Mouse (Mus musculus) monocyte, adult 5-6 weeks (primary cell): ENCODE measurements around the gene Csmd2. TPM values are rescaled to one million over a fixed set of nuclear protein-coding genes. Genes with fewer than 3 reads are reported as not detected.

Source experiments
- ATAC-seq: fragments of 153-309, 156-312 bp; replicated peaks from 2 replicates; pipeline ENCODE4 v1.8.0; 2017; ENCODE audit warnings: mild to moderate bottlenecking; ENCODE audit not compliant: low TSS enrichment, insufficient number of reproducible peaks, severe bottlenecking, poor library complexity, low FRiP score
- total RNA-seq: library from RNA; stranded (forward); fragments of 200-1000, 200-491, 200-594 nt; gene quantifications from 3 replicates; pipeline ENCODE4 v1.2.3, GENCODE M21; 2017

The Csmd2 gene
- total RNA-seq: not detected in 3 replicates

DNA sequence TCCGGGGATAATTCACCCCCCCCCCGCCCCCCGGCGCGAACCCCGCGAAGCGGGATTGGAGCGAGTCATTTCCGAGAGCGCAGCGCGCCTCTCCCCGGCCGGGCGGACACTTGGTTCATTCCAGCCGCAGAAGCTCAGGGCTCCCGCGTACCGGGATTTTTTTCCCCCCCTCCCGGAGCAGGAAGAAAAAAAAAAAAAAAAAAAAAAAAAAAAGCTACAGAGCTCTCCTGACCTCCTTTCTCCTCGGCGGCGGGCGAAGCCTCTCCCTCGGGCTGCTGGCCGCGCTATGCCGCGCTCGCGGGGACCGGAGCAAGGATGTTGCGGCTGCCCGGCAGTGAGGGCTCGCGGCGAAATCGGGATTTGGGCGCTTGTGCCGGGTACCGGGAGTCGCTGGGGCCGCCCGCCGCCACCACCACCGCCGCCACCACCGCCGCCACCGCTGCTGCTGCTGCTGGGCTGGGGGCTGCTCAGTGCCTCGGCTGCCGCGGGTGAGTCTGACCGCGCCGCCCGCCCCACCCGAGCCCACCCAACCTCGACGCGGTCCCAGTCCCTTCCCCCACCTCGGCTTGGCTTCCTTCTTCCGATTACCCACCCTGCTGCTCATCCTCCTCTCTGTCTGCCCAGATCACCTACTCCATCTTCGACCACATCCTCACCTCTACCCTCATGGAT lies at the start of gene Csmd2:
Gene Csmd2 (plus strand): TSS at position 74 of the 672 bp plus-strand sequence.
- no peak for ATAC-seq

DNA sequence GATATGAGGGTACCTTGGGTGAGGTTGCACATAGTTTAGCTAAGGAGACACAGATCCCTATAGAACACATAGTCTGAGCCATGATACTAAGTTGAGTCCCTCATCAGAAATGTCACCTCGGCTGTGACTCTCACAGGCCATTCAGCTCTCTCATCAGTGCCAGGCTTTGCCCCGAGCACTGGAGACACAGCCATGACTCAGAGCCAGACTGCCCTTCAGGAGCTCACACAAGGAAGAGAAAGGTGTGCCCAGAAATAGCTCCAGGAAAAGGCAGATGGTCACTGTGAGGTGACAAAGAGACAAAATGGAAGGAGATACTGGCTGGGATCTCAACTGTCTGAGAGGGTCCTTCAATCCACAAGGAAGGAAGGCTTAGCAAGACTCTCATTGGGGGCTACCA lies 40.0 kb upstream of the Csmd2 start:
- no peak for ATAC-seq

DNA sequence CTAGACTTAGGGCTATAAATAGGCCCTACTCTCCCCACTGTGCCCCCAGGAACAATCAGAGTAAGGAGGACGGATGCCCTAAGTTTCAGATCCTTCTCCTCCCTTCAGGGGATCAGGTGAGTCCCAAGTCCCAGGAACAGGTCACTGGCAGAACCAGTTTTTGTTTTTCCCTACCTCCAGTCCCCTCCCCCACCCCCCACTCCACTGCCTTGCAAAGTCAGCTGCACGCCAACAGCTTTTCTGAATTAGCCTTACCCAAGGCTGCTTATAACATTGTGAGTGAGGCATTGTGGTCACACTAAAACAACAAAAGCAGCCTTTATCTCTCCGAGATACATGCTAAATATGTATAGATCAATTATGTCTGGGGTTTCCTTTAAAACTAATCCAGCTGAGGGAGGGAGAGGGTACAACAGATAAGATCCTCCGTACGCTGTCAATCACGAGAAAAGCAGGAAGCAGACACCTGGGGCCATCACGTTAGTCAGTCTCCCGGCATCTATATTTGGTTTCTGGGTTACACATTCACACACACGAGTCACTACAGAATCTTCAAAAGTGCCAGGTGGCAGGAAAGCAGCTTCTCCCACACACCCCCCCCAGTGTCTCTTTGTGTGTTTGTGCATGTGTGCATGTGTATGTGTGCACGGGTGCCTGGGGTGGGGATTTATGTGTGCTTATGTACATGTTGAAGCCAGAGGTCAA lies 34.5 kb upstream of the Csmd2 start:
- no peak for ATAC-seq

DNA sequence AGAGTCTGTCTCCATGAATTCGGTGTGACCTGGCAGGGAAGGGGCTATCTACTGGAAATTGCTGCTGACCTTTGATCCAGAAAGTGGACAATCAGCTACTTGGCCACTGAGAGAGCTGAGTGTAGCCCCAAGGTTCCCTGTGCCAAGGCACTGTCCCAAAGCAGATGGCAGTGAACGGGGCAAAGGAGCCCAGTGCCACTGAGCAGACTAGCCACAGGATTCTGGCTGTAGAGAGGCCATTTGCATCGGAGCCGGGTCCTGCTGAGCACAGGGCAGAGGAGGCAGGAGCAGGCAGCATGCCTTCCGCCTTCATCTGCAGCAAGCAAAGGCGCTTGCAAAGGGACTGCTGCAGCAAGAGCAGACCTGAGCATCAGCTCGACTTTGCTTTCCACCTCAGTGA lies 18.6 kb upstream of the Csmd2 start:
- no peak for ATAC-seq

DNA sequence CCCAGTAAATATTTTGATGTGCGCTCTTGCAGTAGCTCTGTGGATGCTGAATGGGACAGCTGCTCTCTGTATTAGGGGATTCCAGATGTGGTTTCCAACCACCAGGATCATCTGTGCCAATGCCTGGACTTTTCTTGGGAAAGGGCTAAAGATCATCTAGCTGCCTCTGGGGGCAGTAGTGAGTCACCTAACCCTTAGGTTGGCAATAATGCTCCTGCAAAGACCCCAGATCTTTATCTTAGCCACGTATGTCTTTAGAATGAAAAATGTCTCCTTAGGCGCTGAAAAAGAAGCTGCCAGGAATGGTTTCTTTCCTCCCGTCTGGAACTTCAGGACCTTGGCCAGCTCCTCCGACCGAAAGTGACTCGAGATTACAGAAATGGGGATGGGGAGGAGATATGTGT lies 17.6 kb upstream of the Csmd2 start:
- no peak for ATAC-seq

DNA sequence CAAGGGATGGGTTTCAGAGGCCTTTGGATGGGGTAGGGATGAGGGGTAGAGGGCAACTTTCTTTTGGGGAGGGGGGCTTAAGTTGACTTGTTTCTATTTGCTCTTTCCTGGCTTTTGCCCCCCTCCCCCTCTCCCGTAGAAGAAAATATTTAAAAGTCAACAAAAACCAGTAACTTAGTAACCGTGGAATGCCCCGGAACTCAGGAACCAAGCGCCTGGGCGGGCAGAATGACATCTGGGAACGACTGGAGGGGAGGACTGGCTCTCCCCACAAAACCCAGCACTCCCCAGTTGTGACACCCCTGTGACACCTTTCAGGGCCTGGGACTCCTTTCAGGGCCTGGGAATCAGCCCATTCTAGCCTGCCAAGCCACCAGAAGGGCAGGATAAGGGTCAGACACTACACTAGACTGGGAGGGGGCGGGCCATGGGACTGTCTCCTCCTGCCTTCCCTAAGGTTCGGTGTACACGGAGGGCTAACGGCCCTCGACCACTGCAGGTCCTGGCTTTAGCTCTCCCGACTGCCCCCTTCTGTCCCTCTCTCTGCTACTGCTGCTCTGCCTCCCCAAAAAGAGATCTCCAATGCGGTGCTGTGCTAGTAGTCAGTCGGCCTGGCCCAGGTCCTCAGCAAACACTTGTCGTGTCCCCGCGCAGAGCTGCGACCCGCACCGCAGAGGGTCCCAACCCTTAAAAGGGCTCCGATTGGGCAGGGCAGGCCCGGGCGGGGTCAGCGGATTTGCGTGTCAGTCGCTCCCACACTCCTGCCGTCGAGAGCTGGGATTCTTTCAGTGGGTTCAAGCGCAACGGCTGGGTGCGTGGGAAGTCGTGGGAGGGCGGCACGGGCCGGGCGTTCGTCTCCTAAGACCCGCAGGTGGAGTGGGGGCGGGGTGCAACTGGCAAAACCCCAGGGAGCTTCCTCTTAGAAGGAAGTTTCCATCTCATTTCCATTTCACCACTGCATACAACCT lies 16.5 kb upstream of the Csmd2 start, which contains the start of gene CK137956:
Gene CK137956 (minus strand): TSS at position 51 of the 968 bp plus-strand sequence.
- ATAC-seq: no peak

DNA sequence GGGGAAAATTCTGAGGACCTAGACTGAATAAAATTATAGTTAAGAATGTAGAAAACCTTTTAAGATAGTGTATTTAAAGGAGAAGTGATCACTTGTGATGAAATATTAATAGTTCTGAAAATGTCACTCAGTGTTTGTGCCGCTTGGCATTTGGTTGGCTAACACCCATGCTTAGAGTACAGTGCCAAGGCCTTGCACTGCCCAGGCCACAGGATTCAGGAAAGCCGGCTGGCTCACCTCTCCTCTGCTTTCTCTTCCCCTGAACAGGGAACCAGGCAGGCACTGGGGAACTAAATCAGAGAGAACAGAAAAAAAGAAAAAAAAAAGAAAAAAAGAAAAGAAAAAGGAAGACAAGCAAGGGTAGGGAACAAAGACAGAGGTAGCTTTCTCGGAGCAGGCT lies 14.7 kb upstream of the Csmd2 start:
- no peak for ATAC-seq

DNA sequence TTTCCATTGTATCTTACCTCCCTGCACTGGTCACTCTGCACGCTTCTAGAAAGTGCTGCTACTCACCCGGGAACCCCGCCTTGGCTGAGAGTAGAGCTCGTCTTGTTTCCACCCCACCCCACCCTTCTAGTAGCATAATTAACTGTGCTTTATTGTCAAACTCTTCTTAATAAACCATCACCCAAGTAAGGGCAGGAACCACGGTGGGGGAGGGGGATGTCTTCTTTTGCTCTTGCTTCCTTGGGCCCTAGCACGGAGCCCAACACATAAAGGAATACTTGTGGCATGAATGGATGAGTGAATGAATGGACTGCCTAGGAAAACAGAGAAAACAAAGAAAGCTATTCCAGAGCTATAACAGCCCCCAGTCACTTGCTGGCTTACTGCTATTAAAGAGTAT lies 6.5 kb upstream of the Csmd2 start:
- no peak for ATAC-seq

DNA sequence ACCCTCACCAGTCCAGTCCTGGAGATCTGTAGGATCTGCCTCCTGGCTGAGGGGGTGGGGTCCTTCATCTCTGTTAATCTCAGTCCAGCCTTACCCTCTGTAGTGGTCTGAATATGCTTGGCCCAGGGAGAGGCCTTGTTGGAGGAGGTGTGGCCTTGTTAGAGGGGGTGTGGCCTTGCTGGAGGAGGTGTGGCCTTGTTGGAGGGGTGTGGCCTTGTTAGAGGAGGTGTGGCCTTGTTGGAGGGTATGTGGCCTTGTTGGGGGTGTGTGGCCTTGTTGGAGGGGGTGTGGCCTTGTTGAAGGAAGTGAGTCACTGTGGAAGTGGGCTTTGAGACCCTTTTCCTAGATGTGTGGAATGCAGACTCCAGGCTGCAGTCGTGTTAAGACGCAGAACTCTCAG lies 3.2 kb upstream of the Csmd2 start:
- ATAC-seq: no peak

DNA sequence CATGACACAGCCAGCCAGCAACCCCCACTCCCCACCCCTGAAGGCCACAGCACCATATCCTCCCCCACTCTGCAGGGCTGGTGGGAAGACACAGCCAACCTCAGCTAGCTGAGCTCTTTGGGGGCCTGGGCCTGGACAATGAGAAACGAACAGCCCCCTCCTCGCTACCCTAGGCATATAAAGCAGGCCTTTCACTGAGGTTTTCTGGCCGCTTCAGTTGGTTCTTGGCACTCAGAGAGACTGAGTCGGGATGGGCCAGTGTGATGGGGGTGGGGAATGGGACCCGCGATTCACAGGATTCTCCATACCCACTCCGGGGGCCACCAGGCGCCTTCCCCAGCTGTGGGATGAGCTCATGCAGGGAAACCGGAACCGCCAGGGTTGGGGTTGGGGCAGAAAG lies 1.8 kb upstream of the Csmd2 start:
- ATAC-seq: no peak

DNA sequence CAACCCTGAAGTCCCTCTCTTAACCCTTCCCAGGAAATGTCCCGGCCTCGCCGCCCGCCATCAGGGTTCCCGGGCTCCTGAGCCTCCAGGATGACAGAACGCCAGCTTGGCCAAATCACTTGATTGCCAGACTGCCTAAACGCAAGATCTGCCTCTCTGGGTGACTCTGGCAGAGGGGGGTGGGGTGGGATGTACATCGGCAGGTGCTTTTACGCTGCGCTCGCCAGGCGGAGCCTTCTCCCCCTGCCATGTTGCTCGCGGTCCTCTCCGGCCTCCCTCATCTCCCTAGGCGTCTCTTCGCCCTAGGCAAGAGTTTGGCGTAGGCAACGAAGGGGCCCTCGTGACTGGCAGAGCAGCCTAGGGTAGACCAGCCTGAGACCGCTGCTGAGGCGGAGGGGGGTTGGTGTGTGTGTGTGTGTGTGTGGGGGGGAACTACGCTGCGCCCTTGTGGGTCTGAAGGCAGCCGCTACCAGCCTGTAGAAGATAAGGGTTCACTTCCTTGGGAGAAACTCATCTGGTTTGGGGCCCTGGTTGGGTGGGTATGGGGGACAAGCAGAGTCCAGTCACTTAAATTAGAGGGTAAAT lies 1.1 kb upstream of the Csmd2 start:
- no peak for ATAC-seq

DNA sequence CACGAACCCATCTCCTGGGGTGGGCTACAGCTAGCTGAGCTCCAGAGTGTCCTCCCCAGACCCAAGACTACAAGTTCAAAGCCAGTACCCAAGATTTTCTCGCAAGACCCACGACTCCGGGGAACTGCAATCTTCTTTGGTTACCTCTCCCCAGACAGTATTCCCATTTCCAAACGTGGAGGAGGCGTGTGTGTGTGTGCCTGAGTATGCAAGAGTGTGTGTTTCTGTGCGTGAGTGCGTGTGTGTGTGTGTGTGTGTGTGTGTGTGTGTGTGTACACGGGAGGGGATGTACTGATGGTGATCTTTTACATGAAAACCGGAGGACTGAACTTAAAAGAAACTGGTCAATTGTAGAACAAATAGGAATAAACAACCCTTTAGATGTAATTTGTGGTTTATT lies 387 bp upstream of the Csmd2 start:
- no peak for ATAC-seq

DNA sequence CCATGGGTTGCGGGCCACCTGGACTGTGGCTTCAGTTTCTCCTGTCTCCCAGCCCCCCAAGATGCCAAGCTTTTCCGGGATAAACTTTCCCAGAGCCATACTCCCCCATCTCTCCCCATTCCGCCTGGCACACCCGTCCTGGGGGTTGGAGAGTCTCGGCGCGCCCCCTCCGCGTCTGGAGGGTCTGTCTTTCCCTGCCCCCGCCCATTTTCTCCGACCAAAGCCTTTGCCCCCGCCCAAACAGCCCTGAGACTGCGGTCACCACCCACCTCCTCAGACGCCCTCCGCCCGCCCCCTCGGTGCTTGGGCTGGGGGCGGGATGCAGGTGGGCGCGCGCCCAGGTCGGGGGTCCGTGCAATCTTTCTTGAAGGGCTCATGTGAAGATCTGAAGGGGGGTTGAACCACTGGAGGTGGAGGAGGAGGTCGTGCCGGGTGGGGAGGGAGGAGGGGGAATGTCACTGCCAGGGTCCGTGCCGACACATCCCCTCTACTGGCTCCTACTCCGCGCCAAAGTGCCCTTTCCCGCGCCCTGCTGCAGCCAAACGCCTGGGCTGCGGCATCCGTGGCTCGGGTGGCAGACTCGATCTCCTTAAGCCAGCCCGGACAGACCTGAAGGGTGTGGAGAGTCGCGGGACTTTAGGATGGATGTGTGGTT lies 996 bp downstream of the Csmd2 start:
- ATAC-seq: no peak

DNA sequence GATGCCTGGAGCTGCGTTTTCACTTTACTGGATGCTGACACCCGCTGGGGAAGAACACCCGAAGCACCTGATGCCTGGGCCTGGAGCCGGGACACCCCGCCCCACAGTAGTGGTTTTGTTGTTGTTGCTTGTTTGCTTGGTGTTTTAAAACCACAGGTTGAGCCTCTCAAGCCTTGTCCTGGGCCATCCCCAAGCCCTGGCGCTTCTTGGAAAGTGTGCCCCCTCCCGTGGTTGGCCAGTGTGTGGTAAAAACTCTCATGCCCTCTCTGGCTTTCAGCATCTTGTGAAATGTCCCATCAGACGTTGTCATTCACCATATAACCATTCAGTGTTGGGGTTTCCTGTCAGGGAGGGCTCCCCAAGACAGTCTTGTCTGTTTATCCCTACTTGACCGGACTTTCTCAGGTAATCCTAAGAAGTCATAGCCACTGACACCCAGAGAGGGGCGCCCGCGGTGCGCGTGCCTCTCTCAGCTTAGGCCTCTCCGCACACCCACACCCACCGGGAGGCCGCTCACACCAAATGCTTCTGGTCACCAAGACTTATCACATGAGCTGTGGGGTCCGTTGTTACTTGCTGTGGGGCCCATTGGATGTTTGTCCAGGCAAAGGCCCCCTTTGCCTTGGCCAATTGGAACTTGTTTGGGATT lies 1.8 kb downstream of the Csmd2 start:
- ATAC-seq: no peak

DNA sequence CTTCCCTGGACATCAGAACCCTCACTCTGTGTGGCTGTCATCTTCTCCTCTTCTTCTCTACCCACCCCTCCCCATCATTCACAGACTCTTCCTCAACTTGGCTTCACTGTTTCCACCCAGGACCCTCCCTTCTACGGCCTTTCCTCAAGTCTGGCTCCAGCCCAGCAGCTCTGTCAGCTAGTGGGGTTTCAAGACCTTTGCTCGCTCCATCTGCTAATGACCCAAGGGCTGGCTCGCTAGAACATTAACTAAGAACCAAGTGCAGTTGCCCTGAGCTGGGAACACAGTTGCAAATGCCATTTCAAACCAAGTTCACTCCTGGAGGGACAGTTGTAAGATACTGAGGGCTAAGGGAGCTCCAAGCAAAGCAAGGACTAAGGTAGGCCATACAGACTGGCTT lies 11.6 kb downstream of the Csmd2 start:
- no peak for ATAC-seq

DNA sequence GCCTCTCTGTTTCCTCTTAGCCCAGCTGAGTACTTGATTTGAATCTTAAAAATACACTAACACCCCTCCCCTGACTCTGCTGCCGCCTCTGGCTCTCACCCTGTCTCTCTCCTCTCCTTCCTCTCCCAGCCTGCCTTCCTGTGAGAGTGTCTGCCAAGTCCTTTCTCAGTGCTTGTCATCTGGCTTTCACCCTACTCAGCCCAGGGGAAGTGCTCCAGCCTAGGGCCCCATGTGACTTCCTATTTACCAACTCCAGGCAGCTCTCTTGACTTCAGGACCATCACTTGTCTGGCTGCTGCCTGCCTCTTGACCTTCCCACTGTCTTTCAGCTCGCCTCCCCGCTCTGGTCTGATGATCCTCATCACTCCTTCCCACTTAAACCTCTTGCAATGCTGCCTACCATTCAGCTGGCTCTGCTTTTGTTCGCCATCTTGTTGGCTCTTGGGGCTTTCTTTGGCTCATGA lies 15.0 kb downstream of the Csmd2 start:
- no peak for ATAC-seq

DNA sequence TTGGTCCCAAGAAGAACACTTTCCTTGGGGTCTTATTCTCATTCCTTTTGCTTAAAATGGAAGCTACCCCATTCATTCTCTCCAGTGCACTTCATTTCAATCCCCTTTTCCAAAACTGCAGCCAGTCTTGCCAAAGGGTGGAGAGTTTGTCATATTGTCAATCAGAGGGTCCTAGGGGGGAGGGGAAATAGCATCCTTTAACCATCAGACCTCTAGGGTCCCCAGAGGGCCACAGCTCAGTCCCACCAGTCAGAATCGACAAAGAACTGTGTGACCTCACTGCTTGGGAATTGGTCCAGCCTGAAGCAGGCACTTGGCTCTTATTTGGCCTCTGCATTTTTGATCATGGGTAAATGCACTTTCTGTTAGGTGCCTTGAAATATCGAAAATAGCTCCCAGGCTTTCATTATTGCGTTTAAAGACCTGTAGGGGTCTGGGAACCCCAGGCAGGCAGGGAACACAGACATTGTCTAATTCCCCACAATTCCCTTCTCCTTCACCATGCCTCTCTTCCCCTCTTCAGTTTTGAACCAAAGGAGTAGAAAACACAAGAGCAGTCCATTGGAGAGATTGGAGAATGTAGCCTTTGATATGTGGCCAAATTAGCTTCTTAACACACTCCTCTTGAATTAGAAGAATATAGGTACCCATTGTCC lies 17.3 kb downstream of the Csmd2 start:
- ATAC-seq: no peak

DNA sequence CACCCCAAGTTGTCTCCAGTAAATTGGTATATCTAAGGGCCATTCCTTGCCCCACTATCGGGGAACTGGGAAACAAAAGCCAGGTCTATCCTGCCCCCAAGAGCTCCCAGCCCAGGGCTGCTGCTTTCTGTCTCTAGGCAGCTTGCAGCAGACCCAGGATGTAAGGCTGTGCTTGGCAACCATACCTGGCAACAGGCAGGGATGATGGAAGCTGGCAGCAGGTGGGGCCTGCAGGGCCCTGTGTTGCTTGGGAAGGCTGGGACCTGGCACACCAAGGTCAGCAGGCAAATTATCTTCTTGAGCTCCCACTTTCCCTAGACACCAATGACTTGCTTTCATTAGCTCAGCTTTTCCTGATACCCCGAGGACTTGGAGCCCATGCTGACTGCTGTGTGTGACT lies 31.8 kb downstream of the Csmd2 start:
- ATAC-seq: no peak
